Mouse (Mus musculus): ENCODE data around the gene Faap100.

GRCm38 (mm10) chr11:120361295-120361694 is 17.3 kb downstream of the Faap100 start, which contains the start of gene Fscn2:
- TF ChIP-seq CTCF (IDR thresholded peaks at IDR 0.05; ENCODE audit: extremely low read depth, insufficient read length, insufficient replicate concordance, low read depth, low read length) (no peak), POLR2A (IDR thresholded peaks at IDR 0.05; ENCODE audit: low read depth, low read length) (no peak)

Data from small intestine, adult 2 months (tissue).